Mouse (Mus musculus) c-Kit-positive CD71-positive TER-119-negative erythroid progenitor cells, embryonic 14.5 days (primary cell): ENCODE data around the gene Tmem259.

ENCODE experiments used
- DNase-seq: peaks from one replicate; pipeline ENCODE4 v3.0.0-alpha.2; 2013; ENCODE audit warnings: low read depth

Gene Tmem259

GRCm38 (mm10) chr10:79934794-79935569 lies 49.1 kb downstream of the Tmem259 start:
- DNase-seq = no peak

- DNase-seq = no peak
Measured at GRCm38 (mm10) chr10:79934272-79934721, 49.8 kb downstream of the Tmem259 start.

GRCm38 (mm10) chr10:79933861-79934260 lies 50.3 kb downstream of the Tmem259 start:
- DNase-seq = no peak

GRCm38 (mm10) chr10:79933145-79933679 lies 50.9 kb downstream of the Tmem259 start:
- no peak for DNase-seq

GRCm38 (mm10) chr10:79932736-79933135 lies 51.4 kb downstream of the Tmem259 start:
- no peak for DNase-seq

- no peak for DNase-seq
Measured at GRCm38 (mm10) chr10:79931797-79932196, 52.3 kb downstream of the Tmem259 start.

- DNase-seq = no peak
Measured at GRCm38 (mm10) chr10:79930826-79931186, 53.3 kb downstream of the Tmem259 start.

GRCm38 (mm10) chr10:79929967-79930825 lies 53.9 kb downstream of the Tmem259 start:
- no peak for DNase-seq

- no peak for DNase-seq
Measured at GRCm38 (mm10) chr10:79928907-79929701, 55.0 kb downstream of the Tmem259 start.

- no peak for DNase-seq
Measured at GRCm38 (mm10) chr10:79928030-79928694, 56.0 kb downstream of the Tmem259 start.

- DNase-seq = no peak
Measured at GRCm38 (mm10) chr10:79927324-79928029, 56.7 kb downstream of the Tmem259 start.

GRCm38 (mm10) chr10:79926491-79927323 lies 57.4 kb downstream of the Tmem259 start, which contains the start of gene Arid3a:
TSS of gene Arid3a (plus strand) at chr10:79927043.
- DNase-seq = peak; percentile 84

- DNase-seq = no peak
Measured at GRCm38 (mm10) chr10:79925785-79926490, 58.2 kb downstream of the Tmem259 start.

GRCm38 (mm10) chr10:79924998-79925784 lies 58.9 kb downstream of the Tmem259 start:
- DNase-seq = peak; percentile 79
